Mouse (Mus musculus) E14TG2a.4 (cell line): ENCODE results near the gene Tmem17.

ENCODE experiments used
- H3K27me3 ChIP-seq: 2 replicates; pipeline ENCODE4 v1.6.1; 2014; ENCODE audit warnings: low read length, control low read depth; ENCODE audit not compliant: insufficient read depth
- H3K36me3 ChIP-seq: 2 replicates; pipeline ENCODE4 v1.6.1; 2014; ENCODE audit warnings: low read length, control low read depth; ENCODE audit not compliant: insufficient read depth
- H3K4me1 ChIP-seq: replicated peaks from 2 replicates; pipeline ENCODE4 v1.6.1; 2014; ENCODE audit warnings: low read depth, low read length, control low read depth
- H3K4me3 ChIP-seq: replicated peaks from 2 replicates; pipeline ENCODE4 v1.5.1; 2014; ENCODE audit warnings: mild to moderate bottlenecking, low read length
- H3K9me3 ChIP-seq: 2 replicates; pipeline ENCODE4 v1.6.1; 2014; ENCODE audit warnings: low read length, control low read depth
- CTCF ChIP-seq: conservative IDR thresholded peaks from 2 replicates; pipeline ENCODE4 v1.5.1; 2014; ENCODE audit warnings: low read length
- NANOG ChIP-seq: IDR thresholded peaks from 2 replicates; pipeline ENCODE4 v1.6.1; 2014; ENCODE audit warnings: borderline replicate concordance, low read length, mixed read lengths
- POU5F1 ChIP-seq: IDR thresholded peaks from 2 replicates; pipeline ENCODE4 v1.6.1; 2014; ENCODE audit warnings: low read length, borderline replicate concordance

Gene Tmem17

GRCm38 (mm10) chr11:22512038-22513001 lies at the start of gene Tmem17:
TSS of gene Tmem17 (plus strand) at chr11:22512088.
- Histone ChIP-seq H3K4me1 (peaks cover 3% of the 10 kb centered on the region; the same call in 1 of the 2 replicates), H3K9me3 (peaks cover 3% of the 10 kb centered on the region; the same call in 1 of the 2 replicates), H3K4me3 (peak within 1 kb of the TSS; percentile 87), H3K36me3 (no peaks in the 10 kb centered on the region), H3K27me3 (no peaks in the 10 kb centered on the region)
- TF ChIP-seq POU5F1 = no peak
- no peak for TF ChIP-seq CTCF
- no peak for TF ChIP-seq NANOG

DNA sequence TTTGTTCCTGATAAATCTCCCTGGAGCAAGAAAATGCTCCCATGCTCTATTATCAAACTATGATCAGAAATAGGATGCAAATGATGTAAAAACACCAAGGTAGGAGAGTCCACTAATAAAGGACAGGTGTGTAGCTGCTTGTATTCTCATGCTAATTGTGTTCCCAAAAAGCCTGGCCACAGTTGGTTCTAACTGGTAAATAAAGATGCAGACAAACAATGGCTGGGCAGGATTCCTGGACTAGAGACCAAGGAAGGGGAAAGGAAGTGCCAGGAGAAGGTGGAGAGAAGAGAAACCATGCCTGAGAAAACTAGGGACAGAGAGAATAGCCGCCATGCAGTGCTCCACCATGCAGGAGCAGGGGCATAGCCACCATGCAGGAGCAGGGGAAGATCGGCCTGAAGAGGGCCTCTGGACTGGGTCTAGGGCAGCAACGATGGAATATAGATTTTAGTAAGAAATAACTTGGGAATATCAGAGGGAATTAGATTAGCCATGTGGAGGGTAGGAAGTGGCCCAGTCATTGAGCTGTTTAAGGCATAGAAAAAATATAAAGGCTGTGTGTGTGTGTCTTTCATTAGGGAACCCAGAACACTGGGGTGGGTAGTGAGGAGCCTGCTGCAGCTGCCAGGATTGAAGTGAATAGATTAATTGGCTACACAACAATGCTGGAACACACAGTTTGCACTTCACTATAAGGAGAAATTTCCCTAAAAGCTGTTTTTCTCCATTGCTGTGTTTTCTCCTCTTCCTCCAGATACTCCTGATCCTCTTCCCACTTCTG lies 31.9 kb upstream of the Tmem17 start:
- H3K4me3 ChIP-seq = no peak overlapping the region
- H3K4me1 ChIP-seq = peaks cover 20% of the 10 kb centered on the region
- no peaks in the 10 kb centered on the region for H3K36me3 ChIP-seq
- peaks cover 29% of the 10 kb centered on the region for H3K9me3 ChIP-seq
- no peaks in the 10 kb centered on the region for H3K27me3 ChIP-seq
- TF ChIP-seq NANOG (no peak), POU5F1 (peak; percentile 42; the same call in 1 of the 2 replicates), CTCF (no peak)

- Histone ChIP-seq H3K9me3 (peaks cover 23% of the 10 kb centered on the region), H3K36me3 (no peaks in the 10 kb centered on the region), H3K27me3 (no peaks in the 10 kb centered on the region), H3K4me1 (peaks cover 20% of the 10 kb centered on the region), H3K4me3 (no peak overlapping the region)
- TF ChIP-seq POU5F1 = no peak
- TF ChIP-seq NANOG = no peak
- no peak for TF ChIP-seq CTCF
Measured at GRCm38 (mm10) chr11:22481639-22482361, 30.1 kb upstream of the Tmem17 start.

- Histone ChIP-seq H3K9me3 (peaks cover 25% of the 10 kb centered on the region), H3K4me1 (peaks cover 20% of the 10 kb centered on the region), H3K36me3 (no peaks in the 10 kb centered on the region), H3K27me3 (no peaks in the 10 kb centered on the region), H3K4me3 (no peak overlapping the region)
- TF ChIP-seq POU5F1 (no peak), CTCF (no peak), NANOG (no peak)
Measured at GRCm38 (mm10) chr11:22482362-22482760, 29.5 kb upstream of the Tmem17 start.

DNA sequence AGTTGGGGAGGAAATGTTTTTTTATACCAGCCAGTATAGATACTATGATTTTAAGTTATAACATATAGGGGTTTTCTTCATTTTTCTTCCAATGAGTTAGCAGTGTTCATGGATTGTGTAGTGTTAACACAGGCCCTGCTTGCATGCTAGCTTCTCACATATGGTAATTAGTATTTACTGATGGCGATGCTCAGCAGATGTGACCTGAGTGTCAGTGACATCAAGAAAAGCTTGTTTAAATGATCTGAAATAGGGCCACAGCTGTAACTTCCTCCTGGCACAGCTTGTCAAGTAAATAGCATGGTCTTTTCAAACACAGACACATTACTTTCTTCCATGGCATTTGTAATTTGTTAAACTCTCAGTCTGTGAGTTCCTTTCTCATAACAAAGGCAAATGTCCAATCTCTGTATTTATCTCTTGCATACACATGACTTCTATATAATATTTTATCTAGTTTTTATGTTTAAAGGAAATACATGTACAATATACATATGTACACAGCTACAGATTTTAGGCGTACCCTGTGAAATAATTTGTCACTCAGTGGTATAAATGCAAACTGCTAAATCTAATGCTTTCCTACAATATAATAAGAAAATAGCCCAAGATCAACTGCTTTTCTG lies 18.1 kb upstream of the Tmem17 start:
- no peak overlapping the region for H3K4me3 ChIP-seq
- TF ChIP-seq POU5F1 (no peak), NANOG (no peak), CTCF (no peak)
- H3K9me3 ChIP-seq = peaks cover 1% of the 10 kb centered on the region; the same call in 1 of the 2 replicates

DNA sequence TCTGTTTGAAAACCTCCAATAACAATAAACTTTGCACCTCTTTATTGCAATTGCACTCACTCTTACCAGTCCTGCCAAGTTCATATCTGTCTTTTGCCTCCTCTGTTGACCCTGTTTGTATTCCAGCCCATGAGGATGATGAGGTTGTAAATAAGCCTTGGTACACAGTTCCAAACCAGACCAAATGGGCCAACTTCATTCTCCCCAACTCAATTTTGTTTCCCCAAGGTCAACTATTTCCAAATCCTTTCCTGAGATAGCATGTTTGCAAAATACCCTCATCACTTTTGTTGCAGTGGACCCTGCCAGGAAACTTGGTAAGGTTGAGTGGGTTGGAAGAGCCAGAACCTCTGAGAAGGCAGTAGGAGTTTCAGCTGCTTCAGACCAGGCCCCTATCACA lies 16.9 kb upstream of the Tmem17 start:
- H3K9me3 ChIP-seq = no peaks in the 10 kb centered on the region
- H3K4me3 ChIP-seq = no peak overlapping the region
- TF ChIP-seq CTCF (no peak), POU5F1 (no peak), NANOG (no peak)
- H3K36me3 ChIP-seq = no peaks in the 10 kb centered on the region
- no peaks in the 10 kb centered on the region for H3K27me3 ChIP-seq
- H3K4me1 ChIP-seq = no peaks in the 10 kb centered on the region

More for the DNA sequence above, 18.1 kb upstream of the Tmem17 start:
- Histone ChIP-seq H3K27me3 (no peaks in the 10 kb centered on the region), H3K4me1 (no peaks in the 10 kb centered on the region), H3K36me3 (no peaks in the 10 kb centered on the region)

DNA sequence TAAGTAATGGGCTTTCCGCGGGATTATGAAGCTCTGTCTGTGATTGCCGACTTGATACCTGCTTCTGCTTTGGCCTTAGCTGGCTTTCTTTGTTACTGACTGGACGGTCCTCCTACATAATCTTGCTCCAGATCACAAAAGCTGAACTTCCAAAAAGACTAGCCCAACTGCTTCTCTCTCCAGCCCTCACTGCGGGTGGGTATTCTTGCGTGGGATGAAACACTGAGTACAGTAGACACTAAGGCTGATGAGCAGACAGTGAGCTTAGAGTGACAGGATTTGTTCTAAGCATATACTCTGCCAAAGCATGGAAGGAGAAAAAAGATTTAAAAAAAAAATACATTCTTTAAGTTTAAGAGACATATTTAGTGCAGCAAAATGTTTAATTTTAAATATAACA lies 12.5 kb upstream of the Tmem17 start:
- H3K4me1 ChIP-seq = no peaks in the 10 kb centered on the region
- H3K36me3 ChIP-seq = no peaks in the 10 kb centered on the region
- no peaks in the 10 kb centered on the region for H3K27me3 ChIP-seq
- no peak for TF ChIP-seq POU5F1
- no peak for TF ChIP-seq NANOG
- no peak for TF ChIP-seq CTCF
- H3K9me3 ChIP-seq = no peaks in the 10 kb centered on the region
- no peak overlapping the region for H3K4me3 ChIP-seq

GRCm38 (mm10) chr11:22499886-22500285 lies 12.0 kb upstream of the Tmem17 start:
- TF ChIP-seq NANOG = no peak
- TF ChIP-seq CTCF = no peak
- no peak for TF ChIP-seq POU5F1

More at GRCm38 (mm10) chr11:22499886-22500285, 12.0 kb upstream of the Tmem17 start:
- H3K27me3 ChIP-seq = no peaks in the 10 kb centered on the region
- H3K9me3 ChIP-seq = no peaks in the 10 kb centered on the region
- H3K36me3 ChIP-seq = no peaks in the 10 kb centered on the region
- no peaks in the 10 kb centered on the region for H3K4me1 ChIP-seq
- no peak overlapping the region for H3K4me3 ChIP-seq
